Mouse (Mus musculus): Measurements from ENCODE around the gene Tmem213. TPM values are rescaled to one million over a fixed set of nuclear protein-coding genes. Genes with fewer than 3 reads are reported as not detected.

Tmem213 gene
- polyA plus RNA-seq, 1 experiment from 2014 or later: not detected

GRCm38 (mm10) chr6:38116107-38116770 lies 7.2 kb downstream of the Tmem213 start:
- WGBS: 59% methylated on average over 4 of the region's 4 CpGs

GRCm38 (mm10) chr6:38118341-38118740 lies 9.3 kb downstream of the Tmem213 start:
- H3K4me2 ChIP-seq (ENCODE audit: low read length): no peak overlapping the region
- no peak overlapping the region for H3K9ac ChIP-seq (ENCODE audit: low read length)
- peaks cover 7 to 9% of the 10 kb centered on the region in 2 experiments for H3K4me1 ChIP-seq (ENCODE audit: control insufficient read depth in 2 of 2, insufficient read depth in 2 of 2, low read length in 2 of 2)
- H3K9me3 ChIP-seq (ENCODE audit: control insufficient read depth, low read length): no peaks in the 10 kb centered on the region
- 80% methylated on average over 6 of the region's 6 CpGs for WGBS
- ATAC-seq (ENCODE audit: insufficient number of reproducible peaks, insufficient read depth, low FRiP score, low read depth): no peak
- H3K27me3 ChIP-seq (ENCODE audit: control insufficient read depth, insufficient read depth, low read length): no peaks in the 10 kb centered on the region
- H3K4me3 ChIP-seq (ENCODE audit: control insufficient read depth in 1 of 2, insufficient read depth in 1 of 2, low read depth in 1 of 2, low read length in 2 of 2): no peak overlapping the region
- H3K27ac ChIP-seq (replicated peaks in 1 of 2; ENCODE audit: control insufficient read depth in 1 of 2, insufficient read depth in 1 of 2, low read depth in 2 of 2, low read length in 2 of 2): no peak overlapping the region
- H3K36me3 ChIP-seq (ENCODE audit: control insufficient read depth, insufficient read depth, low read length): no peaks in the 10 kb centered on the region

More at GRCm38 (mm10) chr6:38116107-38116770, 7.2 kb downstream of the Tmem213 start:
- Histone ChIP-seq H3K9me3 (ENCODE audit: control insufficient read depth, low read length) (no peaks in the 10 kb centered on the region), H3K4me1 (ENCODE audit: control insufficient read depth in 2 of 2, insufficient read depth in 2 of 2, low read length in 2 of 2) (no peaks in the 10 kb centered on the region), H3K4me3 (ENCODE audit: control insufficient read depth in 1 of 2, insufficient read depth in 1 of 2, low read depth in 1 of 2, low read length in 2 of 2) (no peak overlapping the region), H3K27ac (replicated peaks in 1 of 2; ENCODE audit: control insufficient read depth in 1 of 2, insufficient read depth in 1 of 2, low read depth in 2 of 2, low read length in 2 of 2) (no peak overlapping the region), H3K9ac (ENCODE audit: low read length) (no peak overlapping the region), H3K4me2 (ENCODE audit: low read length) (no peak overlapping the region), H3K27me3 (ENCODE audit: control insufficient read depth, insufficient read depth, low read length) (no peaks in the 10 kb centered on the region), H3K36me3 (ENCODE audit: control insufficient read depth, insufficient read depth, low read length) (no peaks in the 10 kb centered on the region)
- ATAC-seq (ENCODE audit: insufficient number of reproducible peaks, insufficient read depth, low FRiP score, low read depth): no peak

GRCm38 (mm10) chr6:38120681-38121371 lies 11.8 kb downstream of the Tmem213 start:
- Histone ChIP-seq H3K9me3 (ENCODE audit: control insufficient read depth, low read length) (no peaks in the 10 kb centered on the region), H3K4me3 (ENCODE audit: control insufficient read depth in 1 of 2, insufficient read depth in 1 of 2, low read depth in 1 of 2, low read length in 2 of 2) (no peak overlapping the region), H3K9ac (ENCODE audit: low read length) (no peak overlapping the region), H3K4me1 (ENCODE audit: control insufficient read depth in 2 of 2, insufficient read depth in 2 of 2, low read length in 2 of 2) (peaks cover 12 to 13% of the 10 kb centered on the region in 2 experiments), H3K4me2 (ENCODE audit: low read length) (no peak overlapping the region), H3K27ac (replicated peaks in 1 of 2; ENCODE audit: control insufficient read depth in 1 of 2, insufficient read depth in 1 of 2, low read depth in 2 of 2, low read length in 2 of 2) (no peak overlapping the region), H3K27me3 (ENCODE audit: control insufficient read depth, insufficient read depth, low read length) (no peaks in the 10 kb centered on the region), H3K36me3 (ENCODE audit: control insufficient read depth, insufficient read depth, low read length) (no peaks in the 10 kb centered on the region)
- WGBS: 66% methylated on average over 8 of the region's 9 CpGs
- ATAC-seq (ENCODE audit: insufficient number of reproducible peaks, insufficient read depth, low FRiP score, low read depth): no peak

DNA sequence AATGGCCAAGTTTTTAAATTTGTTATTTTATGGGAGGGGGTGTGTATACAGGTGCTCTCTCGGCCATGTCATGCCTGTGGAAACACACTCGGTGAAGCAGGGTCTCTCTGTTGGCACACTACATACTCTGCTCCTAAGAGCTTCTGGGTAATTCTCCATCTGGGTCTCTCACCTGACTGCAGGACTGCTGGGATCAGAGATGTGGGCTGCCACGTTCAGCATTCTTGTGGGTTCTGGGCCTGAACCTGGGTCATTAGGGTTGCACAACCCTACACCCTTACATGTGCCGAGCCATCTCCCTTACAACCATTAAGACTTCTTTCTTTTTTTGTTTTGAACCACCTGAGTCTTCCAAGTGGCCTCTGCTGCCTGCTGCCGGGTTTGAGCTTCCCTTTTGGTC lies 12.8 kb downstream of the Tmem213 start:
- Histone ChIP-seq H3K27ac (replicated peaks in 1 of 2; ENCODE audit: control insufficient read depth in 1 of 2, insufficient read depth in 1 of 2, low read depth in 2 of 2, low read length in 2 of 2) (no peak overlapping the region), H3K4me2 (ENCODE audit: low read length) (no peak overlapping the region), H3K4me3 (ENCODE audit: control insufficient read depth in 1 of 2, insufficient read depth in 1 of 2, low read depth in 1 of 2, low read length in 2 of 2) (no peak overlapping the region), H3K27me3 (ENCODE audit: control insufficient read depth, insufficient read depth, low read length) (no peaks in the 10 kb centered on the region), H3K9me3 (ENCODE audit: control insufficient read depth, low read length) (no peaks in the 10 kb centered on the region), H3K9ac (ENCODE audit: low read length) (no peak overlapping the region), H3K36me3 (ENCODE audit: control insufficient read depth, insufficient read depth, low read length) (no peaks in the 10 kb centered on the region), H3K4me1 (ENCODE audit: control insufficient read depth in 2 of 2, insufficient read depth in 2 of 2, low read length in 2 of 2) (peaks cover 12 to 13% of the 10 kb centered on the region in 2 experiments)
- no peak for ATAC-seq (ENCODE audit: insufficient number of reproducible peaks, insufficient read depth, low FRiP score, low read depth)
- WGBS: 85% methylated on average over 5 of the region's 5 CpGs

GRCm38 (mm10) chr6:38122791-38123190 lies 13.7 kb downstream of the Tmem213 start:
- ATAC-seq (ENCODE audit: insufficient number of reproducible peaks, insufficient read depth, low FRiP score, low read depth): no peak
- peak overlapping the region; percentile 38 for H3K4me2 ChIP-seq (ENCODE audit: low read length)
- peaks cover 12 to 13% of the 10 kb centered on the region in 2 experiments for H3K4me1 ChIP-seq (ENCODE audit: control insufficient read depth in 2 of 2, insufficient read depth in 2 of 2, low read length in 2 of 2)
- 52% methylated on average over 6 of the region's 6 CpGs for WGBS
- no peaks in the 10 kb centered on the region for H3K27me3 ChIP-seq (ENCODE audit: control insufficient read depth, insufficient read depth, low read length)
- 0 out of 4 replicates have a peak overlapping the region, but pooled peaks of 1 of the 2 experiments have one; percentile 14 for H3K27ac ChIP-seq (replicated peaks in 1 of 2; ENCODE audit: control insufficient read depth in 1 of 2, insufficient read depth in 1 of 2, low read depth in 2 of 2, low read length in 2 of 2)
- H3K9ac ChIP-seq (ENCODE audit: low read length): no peak overlapping the region
- H3K9me3 ChIP-seq (ENCODE audit: control insufficient read depth, low read length): no peaks in the 10 kb centered on the region
- no peak overlapping the region for H3K4me3 ChIP-seq (ENCODE audit: control insufficient read depth in 1 of 2, insufficient read depth in 1 of 2, low read depth in 1 of 2, low read length in 2 of 2)
- 0 out of 2 replicates have a peak, but pooled peaks cover 5% of the 10 kb centered on the region for H3K36me3 ChIP-seq (ENCODE audit: control insufficient read depth, insufficient read depth, low read length)

DNA sequence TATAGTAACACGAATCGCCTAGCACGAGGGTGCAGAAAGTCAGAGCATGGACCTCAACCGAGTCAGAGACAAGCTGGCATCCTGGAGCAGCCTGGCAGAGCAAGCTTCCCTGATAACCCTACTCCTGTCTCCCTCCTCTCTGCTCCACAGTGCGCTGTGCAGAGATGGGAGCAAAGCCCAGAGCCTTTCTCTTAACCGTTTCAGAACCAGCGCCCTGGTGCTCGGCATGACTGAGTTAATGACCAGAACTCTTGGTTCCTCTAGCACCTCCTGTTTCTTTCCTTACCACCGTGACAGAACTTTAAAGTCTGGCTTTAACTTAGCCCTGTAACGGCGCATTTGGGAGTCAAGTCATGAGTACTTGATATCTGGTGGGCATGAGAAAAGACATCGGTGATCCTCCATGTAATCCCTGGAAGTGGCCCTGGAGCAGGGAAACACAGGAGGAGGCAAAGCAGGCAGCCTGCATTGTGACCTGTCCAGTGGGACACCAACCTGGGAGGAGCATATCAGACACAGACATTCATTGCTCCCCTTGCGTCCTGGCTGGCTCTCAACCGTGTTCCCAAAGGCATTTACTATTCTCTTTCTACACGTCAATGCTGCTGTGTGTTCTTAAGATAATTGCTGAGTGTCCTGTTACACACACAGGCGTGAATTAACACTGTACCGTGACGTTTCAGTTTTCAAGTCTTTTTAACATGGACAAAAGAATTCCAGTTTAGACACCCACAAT lies 14.6 kb downstream of the Tmem213 start:
- peaks cover 11% of the 10 kb centered on the region; the same call in 1 of the 2 replicates for H3K36me3 ChIP-seq (ENCODE audit: control insufficient read depth, insufficient read depth, low read length)
- H3K9me3 ChIP-seq (ENCODE audit: control insufficient read depth, low read length): no peaks in the 10 kb centered on the region
- H3K27me3 ChIP-seq (ENCODE audit: control insufficient read depth, insufficient read depth, low read length): no peaks in the 10 kb centered on the region
- peaks cover 12 to 13% of the 10 kb centered on the region in 2 experiments for H3K4me1 ChIP-seq (ENCODE audit: control insufficient read depth in 2 of 2, insufficient read depth in 2 of 2, low read length in 2 of 2)
- no peak overlapping the region for H3K4me3 ChIP-seq (ENCODE audit: control insufficient read depth in 1 of 2, insufficient read depth in 1 of 2, low read depth in 1 of 2, low read length in 2 of 2)
- peak overlapping the region in 1 of 2 experiments; percentile 14; a peak in 1 of 4 replicates for H3K27ac ChIP-seq (replicated peaks in 1 of 2; ENCODE audit: control insufficient read depth in 1 of 2, insufficient read depth in 1 of 2, low read depth in 2 of 2, low read length in 2 of 2)
- ATAC-seq (ENCODE audit: insufficient number of reproducible peaks, insufficient read depth, low FRiP score, low read depth): no peak
- no peak overlapping the region for H3K9ac ChIP-seq (ENCODE audit: low read length)
- WGBS: 68% methylated on average over 18 of the region's 18 CpGs
- H3K4me2 ChIP-seq (ENCODE audit: low read length): no peak overlapping the region

DNA sequence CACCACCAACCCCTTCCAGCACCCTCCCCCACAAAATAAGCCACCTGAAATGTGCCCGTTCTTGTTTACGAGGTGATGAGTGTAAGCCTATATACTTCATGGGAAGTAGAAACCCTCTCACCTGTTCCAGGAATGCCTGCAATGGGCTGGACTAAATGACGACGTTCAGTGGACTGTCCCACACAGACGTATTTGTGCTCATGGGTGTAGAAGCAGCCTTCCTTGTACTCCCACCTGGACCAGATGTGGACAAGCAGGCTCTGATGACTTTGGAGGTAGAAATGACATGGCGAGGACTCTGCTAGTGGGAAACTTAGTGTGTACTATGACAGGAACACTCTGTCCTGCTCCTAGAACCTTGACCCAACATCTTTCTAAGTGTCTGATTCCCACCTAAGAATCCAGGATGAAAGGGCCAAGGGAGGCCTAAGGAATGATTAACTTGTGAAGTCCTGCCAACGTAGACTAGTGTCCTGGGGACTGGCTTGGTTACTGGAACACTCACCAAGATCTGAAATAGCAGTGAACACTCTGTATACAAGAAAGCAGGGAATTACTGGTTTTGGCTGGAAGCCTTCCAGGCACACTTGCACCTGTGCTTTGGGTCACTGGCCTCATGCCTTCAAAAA lies 15.3 kb downstream of the Tmem213 start, which contains the start of gene Atp6v0a4:
TSS of gene Atp6v0a4 (minus strand) at position 380 of the 629 bp plus-strand sequence.
- H3K4me2 ChIP-seq (ENCODE audit: low read length): no peak within 1 kb of the TSS
- H3K9ac ChIP-seq (ENCODE audit: low read length): no peak within 1 kb of the TSS
- H3K27ac ChIP-seq (replicated peaks in 1 of 2; ENCODE audit: control insufficient read depth in 1 of 2, insufficient read depth in 1 of 2, low read depth in 2 of 2, low read length in 2 of 2): peak within 1 kb of the TSS in 1 of 2 experiments; percentile 14; a peak in 1 of 4 replicates
- H3K36me3 ChIP-seq (ENCODE audit: control insufficient read depth, insufficient read depth, low read length): peaks cover 11% of the 10 kb centered on the region; the same call in 1 of the 2 replicates
- 88% methylated on average over 7 of the region's 7 CpGs for WGBS
- H3K4me3 ChIP-seq (ENCODE audit: control insufficient read depth in 1 of 2, insufficient read depth in 1 of 2, low read depth in 1 of 2, low read length in 2 of 2): no peak within 1 kb of the TSS
- ATAC-seq (ENCODE audit: insufficient number of reproducible peaks, insufficient read depth, low FRiP score, low read depth): no peak
- no peaks in the 10 kb centered on the region for H3K9me3 ChIP-seq (ENCODE audit: control insufficient read depth, low read length)
- H3K4me1 ChIP-seq (ENCODE audit: control insufficient read depth in 2 of 2, insufficient read depth in 2 of 2, low read length in 2 of 2): peaks cover 12 to 13% of the 10 kb centered on the region in 2 experiments
- H3K27me3 ChIP-seq (ENCODE audit: control insufficient read depth, insufficient read depth, low read length): no peaks in the 10 kb centered on the region
